Mouse (Mus musculus) liver, adult (tissue): ENCODE measurements around the gene Gm49425.

Source experiments
- GATA4 ChIP-seq: IDR thresholded peaks from 2 replicates; pipeline ENCODE4 v1.6.1; 2014; ENCODE audit warnings: mild to moderate bottlenecking, low read length; ENCODE audit not compliant: insufficient replicate concordance

Gm49425 gene

DNA sequence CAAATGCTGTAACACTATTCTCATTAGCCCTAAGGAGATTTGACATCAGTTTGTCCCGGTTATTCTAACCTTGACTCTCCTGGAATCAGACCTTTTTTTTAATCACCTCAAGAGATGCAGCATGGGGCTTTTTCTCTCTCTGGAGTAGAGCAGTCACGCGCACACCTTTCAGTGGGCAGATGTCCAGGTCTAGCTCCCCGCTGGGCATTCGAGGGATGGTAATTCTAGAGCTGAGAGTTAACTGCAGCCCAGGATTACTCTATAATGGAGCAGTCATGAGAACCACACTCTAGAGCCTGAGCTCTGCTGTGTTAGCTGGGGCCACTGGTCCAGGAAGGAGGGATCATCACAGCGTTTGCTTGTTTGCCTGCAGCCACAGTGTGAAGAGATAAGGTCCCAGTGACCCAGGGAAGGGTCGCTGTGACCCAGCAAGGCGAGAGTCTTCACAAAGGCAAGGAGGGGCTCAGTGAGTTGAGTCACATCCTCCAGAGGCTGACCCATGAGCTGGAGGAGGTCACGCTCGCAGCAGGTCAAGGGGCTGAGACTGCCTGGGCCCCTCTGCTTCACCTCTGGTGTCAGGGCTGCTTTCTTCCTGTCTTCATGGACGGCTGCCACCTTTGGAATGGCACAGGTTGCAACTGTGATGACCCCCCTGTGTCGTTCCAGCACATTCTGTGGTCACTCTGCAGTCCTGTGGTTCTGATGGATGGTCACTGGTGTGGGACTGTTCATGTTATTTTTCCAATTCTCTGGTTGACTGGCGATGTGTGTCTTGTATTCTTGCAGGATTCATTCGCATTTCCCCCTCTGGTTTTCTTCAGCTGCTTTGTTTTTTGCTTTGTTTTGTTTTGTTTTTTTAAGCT is 9.9 kb downstream of the Gm49425 start:
- no peak for TF ChIP-seq GATA4

DNA sequence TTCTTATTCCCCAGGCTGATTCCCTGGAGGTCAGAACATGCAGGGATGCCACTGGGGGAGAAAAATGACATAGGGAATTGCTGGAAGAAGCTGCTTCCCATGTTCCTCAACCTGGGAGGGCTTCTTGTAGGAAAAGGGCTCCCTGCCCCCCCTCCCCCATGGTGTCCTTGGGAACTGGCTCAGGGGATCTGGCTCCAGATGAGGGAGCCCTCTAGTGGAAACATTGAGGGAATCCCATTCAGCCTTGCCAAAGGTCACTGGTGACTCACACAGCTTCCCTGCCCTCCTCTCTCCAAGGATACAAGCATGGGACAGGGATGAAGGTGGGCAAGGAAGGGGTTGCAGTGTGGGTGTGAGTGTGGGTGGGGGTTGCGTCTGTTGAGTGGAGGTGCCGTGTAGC is 19.9 kb downstream of the Gm49425 start:
- no peak for TF ChIP-seq GATA4

DNA sequence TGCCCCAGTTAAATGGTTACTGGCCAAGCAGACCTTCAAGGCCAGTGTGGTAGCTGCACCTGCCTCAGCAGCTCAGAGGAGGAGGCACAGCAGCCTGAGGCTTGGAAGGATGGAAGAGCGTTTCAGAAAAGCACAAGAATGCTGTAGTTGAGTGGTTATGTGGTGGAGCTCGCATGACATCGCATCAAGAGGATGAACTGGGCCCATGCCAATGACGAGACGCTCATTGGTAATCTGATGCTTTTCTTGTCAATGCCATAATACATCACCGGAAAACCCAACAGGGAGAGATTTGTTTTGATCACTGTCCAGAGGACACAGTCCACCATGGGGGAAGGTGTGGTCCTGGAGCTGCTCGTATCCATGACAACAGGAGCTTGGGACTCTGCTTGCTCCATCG is 21.8 kb downstream of the Gm49425 start:
- TF ChIP-seq GATA4 = no peak

DNA sequence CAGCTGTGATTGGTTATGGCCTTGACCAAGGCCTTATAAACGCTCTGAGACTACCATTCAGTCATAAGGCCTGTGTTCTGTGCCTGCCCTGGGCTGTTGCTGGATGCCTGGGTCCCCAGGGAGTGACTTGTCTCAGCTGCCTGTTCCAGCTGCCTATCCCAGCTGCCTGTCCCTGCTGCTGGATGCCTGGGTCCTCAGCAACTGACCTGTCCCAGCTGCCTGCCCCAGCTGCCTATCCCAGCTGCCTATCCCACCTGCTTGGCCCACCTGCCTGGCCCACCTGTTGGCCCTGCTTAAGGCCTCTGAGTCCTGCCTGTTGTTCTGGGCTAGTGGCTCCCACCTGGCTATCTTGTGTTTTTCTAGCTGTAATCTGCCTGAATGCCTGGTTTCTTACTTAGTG is 22.9 kb downstream of the Gm49425 start:
- no peak for TF ChIP-seq GATA4

DNA sequence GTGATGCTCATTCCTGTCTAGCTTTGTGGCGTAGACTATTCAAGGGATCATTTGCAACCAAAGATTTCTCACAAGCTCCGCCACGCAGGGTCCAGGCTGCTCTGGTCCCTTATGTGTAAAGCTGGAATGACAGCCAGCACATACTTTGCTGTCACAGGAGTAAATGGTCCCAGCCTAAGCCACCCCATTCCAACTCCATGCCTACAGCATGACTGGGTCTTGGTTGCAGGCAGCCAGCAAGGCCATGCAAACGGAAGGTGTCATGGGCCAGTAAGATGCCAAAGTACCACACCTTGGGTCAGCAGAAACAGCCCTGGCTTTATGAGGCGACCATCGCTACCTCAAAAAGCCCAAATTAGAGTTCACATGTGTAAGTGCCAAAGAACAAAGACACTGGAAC is 23.3 kb downstream of the Gm49425 start:
- no peak for TF ChIP-seq GATA4

DNA sequence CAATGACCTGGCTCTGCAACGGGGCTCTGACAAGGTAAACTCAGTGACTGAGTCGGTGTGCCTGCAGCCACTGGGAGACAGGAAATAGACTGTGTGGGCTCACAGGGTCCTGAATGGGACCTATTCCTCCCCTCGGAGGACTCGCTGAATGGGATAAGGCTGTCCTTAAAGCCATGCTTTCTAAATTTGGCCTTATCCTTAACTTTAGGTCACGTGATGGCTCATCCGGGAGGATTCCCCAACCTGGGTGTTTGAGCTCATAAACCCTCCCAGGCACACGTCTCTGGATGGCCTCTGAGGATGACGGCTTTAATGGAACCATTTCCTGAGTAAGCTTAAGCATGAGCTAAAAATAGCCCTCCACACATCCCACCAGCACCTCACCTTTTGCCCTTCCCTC is 24.3 kb downstream of the Gm49425 start:
- no peak for TF ChIP-seq GATA4

DNA sequence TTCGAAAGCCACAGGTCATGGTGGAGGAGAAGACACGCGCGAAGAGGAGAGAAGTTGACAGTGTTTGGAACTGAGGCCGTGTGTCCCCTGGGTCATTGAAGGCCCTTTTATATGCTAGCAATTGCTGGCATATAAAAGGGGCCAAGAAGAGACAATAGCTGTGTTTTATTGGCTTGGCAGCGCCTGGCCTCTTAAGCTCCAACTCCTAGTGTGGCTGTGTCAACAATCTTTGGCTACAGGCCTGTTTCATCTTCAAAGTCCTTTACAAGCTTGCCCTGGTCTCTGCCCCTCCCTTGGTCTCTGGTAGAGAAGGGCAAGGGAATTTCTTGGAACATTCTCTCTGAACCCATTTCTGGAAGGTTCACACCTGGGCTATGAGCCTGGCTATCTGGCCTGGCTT is 25.6 kb downstream of the Gm49425 start, which contains the start of gene Krt83:
TSS of gene Krt83 (minus strand) at position 82 of the 400 bp plus-strand sequence.
- no peak for TF ChIP-seq GATA4

DNA sequence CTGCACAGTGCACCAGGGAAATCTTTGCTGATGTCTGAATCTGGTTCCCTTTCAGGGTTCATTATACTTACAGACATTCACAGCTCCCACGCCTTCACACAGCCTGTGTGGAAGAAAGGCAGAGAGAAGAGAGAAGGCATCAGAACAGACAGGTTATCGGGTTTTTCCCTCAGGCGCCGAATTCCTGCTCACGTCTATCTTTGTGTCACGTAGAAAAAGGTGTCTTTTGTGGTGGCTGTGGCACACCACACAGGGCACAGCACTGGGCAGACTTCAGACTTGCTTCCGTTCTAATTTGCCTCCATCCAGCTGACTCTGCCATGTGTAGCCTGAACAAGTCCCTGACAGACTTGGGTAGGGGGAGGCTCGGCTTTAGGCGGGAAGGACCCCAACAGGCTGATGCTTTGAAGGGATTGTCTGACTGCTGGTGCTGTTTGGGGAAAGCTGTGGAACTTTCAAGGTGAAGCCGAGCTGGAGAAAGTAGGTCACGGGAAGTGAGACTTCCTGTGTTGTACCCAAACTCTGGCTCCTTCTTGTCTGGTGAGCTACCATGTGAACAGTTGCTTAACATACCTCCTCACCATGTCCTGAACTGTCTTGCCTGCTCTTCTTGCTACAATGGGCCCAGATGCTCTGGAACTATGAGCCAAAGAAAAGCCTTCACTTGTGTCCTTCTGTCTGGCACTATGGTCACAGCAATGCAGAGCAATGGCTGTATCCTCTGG is 31.0 kb downstream of the Gm49425 start:
- TF ChIP-seq GATA4 = no peak

DNA sequence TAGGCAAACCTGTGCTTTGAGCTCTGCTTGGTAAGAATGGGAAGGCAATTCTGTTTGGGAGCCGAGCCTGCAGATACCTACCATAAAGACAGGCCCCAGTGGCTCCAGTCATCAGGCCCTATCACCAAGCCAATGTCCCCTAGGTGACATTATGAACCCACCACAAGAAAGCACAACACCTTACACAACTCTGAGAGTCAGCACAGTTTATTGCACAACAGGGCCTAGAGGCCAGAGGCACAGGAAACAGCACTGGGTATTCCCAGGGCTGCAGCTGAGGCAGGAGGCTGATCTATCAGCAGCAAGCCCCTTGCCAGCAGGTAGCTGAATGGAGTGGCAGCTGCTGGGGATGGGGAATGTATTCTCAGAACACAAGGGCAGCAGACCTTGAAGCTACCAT is 32.1 kb downstream of the Gm49425 start:
- no peak for TF ChIP-seq GATA4

DNA sequence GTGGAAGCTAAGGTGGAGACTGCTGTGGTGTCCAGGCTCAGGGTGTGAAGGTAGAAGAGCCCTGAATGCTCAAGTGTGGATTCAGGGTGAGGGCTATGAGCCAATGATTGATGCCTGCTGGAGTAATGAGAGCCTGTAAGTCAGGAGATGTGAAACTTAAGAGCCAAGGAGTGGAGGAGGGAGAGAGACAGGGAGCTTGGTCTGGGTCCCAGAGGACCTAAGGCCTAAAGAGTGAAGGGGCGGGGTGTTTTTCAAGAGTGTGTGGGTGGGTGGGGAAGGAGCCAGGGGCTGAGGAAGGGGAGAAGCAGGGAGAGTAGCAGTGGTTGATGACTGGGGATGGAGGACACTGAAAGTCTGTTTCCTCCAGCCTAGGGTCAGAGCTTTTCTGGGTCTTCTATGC is 33.4 kb downstream of the Gm49425 start:
- no peak for TF ChIP-seq GATA4

DNA sequence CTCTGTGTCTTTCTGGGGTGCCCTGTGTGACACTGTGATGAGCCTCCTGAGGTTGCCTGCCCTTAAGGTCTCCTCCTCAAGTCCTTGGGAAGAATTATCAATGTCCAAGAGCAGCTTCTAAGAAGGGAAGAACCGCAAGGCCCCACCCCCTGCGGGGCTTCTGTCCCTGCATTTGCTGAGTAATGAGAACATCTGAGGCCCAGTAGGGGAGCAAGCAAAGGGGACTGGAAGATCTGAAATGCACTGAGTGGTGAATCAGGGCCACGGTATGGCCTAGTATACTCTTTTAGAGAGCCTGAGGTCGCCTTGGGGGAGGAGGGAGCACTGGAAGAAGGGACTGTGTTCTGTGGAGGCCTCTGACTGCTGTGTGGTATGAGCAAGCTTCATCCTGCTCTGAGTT is 35.0 kb downstream of the Gm49425 start:
- TF ChIP-seq GATA4 = no peak

DNA sequence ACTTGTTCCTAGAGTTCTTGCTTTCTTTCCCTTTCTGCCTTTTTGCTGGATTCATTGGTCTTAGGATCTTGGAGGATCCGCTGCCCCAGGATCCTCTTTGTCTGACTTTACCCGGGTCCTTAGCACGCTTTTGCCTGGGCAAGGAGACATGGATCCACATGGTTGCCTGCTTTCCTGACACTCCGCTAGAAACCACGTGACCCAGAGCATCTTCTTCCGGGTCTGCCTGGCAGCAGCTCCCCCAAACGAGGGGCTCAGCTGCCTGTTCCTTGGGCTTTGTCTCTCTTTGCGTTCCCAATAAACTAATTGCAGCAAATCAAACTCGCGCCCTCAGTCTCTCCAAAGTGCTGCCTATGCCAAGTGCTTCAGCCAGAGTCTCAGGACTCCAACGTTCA is 37.4 kb downstream of the Gm49425 start:
- no peak for TF ChIP-seq GATA4

DNA sequence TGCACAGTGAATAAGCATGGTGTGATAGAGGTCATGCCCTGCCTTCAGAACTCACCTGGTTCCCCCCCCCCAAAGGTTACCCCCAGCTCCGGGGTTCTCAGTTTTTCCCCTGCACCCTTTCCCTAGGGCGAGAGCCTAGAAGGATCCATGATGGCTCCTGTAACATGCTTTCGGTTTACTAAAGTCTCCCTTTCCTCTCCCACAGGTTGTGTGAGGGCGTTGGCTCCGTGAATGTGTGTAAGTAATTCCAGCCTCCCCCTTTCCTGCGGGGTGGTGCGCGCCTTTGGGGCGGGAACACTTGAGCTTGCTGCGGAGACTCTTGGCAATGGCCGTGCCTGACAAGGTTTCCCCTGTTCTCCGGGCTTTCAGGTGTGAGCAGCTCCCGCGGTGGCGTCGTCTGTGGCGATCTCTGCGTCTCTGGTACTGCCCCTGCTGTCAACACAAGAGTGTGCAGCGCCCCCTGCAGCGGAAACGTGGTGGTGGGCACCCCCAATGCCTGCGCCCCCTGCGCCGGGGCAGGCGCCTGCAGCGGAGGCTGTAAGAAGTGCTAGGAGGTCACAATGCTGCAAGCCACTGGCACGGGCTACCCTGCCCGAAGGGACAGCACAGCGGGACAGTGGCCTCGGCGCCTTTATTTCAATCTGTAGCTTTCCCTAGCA is 37.9 kb downstream of the Gm49425 start:
- TF ChIP-seq GATA4 = no peak

DNA sequence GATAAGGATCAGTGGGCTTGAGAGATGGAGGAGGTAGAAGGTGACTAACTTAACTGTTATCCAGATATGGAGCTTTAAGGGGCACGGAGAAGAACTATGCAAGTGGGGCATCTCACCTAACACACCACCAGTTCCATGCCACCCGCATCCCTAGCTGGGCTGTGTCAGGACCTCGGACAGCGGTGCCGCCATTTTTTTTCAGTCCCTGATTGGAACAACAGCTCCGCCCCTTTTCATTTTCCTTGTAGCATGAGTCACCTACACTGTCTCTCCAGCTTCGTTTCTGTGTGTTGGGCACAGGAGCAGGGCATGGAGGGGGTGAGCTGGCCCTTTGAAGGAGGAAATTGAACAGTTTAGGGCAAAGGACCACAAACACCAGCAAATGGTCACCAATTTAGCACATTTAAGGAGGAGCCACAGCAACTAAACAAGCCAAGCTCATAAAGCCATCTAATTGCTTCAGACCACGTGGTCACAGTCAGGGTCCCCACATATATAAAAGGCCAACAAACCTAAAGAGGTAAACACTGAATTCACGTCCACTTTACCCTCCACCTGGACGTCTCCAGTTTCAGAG is 44.0 kb downstream of the Gm49425 start, which contains the start of gene Krt86:
TSS of gene Krt86 (plus strand) at position 527 of the 577 bp plus-strand sequence.
- no peak for TF ChIP-seq GATA4

DNA sequence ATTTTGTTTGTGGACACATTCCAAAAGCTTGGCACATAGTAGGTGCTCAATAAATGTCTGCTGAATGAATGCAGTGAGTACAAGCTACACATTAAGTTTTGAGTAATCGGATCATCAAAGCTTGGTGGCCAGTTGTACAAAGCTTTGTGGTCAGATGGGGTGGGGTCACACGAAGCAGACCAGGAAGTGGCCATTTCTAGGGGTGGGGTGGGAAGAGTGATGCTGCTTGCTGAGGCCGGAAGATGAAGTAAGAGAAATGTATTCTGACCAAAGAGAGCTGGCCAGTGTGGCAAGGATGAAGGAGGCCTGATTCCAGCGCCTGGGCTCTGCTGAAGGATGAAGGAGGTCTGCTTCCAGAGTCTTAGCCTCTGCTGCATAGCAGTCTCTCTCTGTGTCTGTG is 48.0 kb downstream of the Gm49425 start:
- TF ChIP-seq GATA4 = no peak
